Mouse (Mus musculus): ENCODE measurements around the gene Prdm16. TPM values are rescaled to one million over a fixed set of nuclear protein-coding genes. Genes with fewer than 3 reads are reported as not detected.

The Prdm16 gene
- total and polyA plus RNA-seq, 3 experiments, result not detected

DNA sequence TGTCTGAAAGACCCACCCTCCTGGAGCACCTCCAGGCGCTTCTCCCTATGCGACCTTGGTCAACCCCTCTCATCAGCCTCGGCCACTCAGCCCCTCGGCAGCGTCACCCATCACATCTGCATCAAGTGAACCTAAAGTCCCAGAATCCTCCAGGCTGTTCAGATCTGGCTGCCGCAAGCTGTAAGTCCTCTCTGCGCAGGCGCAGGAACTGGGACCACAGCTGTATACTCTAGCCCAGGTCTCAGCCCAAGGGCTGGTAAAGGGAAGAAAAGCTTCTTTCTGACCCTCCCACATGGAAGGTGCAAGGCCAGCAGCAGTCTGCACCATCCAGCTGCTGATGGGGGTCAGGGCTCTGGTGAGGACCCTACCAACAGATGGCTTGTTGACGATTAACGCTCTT is 226.8 kb downstream of the Prdm16 start:
- H3K36me3 ChIP-seq (replicated peaks in 1 of 2; ENCODE audit: control insufficient read depth in 1 of 2, insufficient read depth in 1 of 2, low read length in 1 of 2), result no peaks in the 10 kb centered on the region
- H3K9me3 ChIP-seq (replicated peaks; ENCODE audit: low read length), result peaks cover 100% of the 10 kb centered on the region
- TF ChIP-seq MXI1 (IDR thresholded peaks at IDR 0.05; ENCODE audit: low read depth, low read length), result no peak
- TF ChIP-seq JUN (IDR thresholded peaks at IDR 0.05; ENCODE audit: insufficient read depth, low read depth, low read length), result no peak
- no peak for TF ChIP-seq JUND (conservative IDR thresholded peaks at IDR 0.05; ENCODE audit: low read depth, low read length)
- no peak for TF ChIP-seq PAX5 (IDR thresholded peaks at IDR 0.05; ENCODE audit: low read length)
- TF ChIP-seq IRF4 (IDR thresholded peaks at IDR 0.05; ENCODE audit: low read depth, low read length), result no peak
- no peak for TF ChIP-seq NRF1 (IDR thresholded peaks at IDR 0.05; ENCODE audit: low read depth, low read length)
- no peak for DNase-seq (ENCODE audit: extremely low read depth)
- no peak overlapping the region for H3K4me2 ChIP-seq (ENCODE audit: insufficient read depth, low read depth, poor library complexity, severe bottlenecking)
- no peaks in the 10 kb centered on the region for H3K79me2 ChIP-seq (replicated peaks; ENCODE audit: control insufficient read depth, extremely low read depth, insufficient read depth, poor library complexity, severe bottlenecking)
- no peak overlapping the region for H3K9ac ChIP-seq (ENCODE audit: insufficient read depth, low read depth)
- in situ Hi-C loops (cut with MboI; ENCODE audit: low pct_ligation_motif_present, low pct_unique_long_range_greater_than_20kb, low sequenced_read_pairs), result no loop called here
- dilution Hi-C loops (cut with MboI; ENCODE audit: extremely low pct_ligation_motif_present, extremely low pct_unique_long_range_greater_than_20kb, low sequenced_read_pairs), result no loop called here
- H3K27me3 ChIP-seq (replicated peaks), result no peaks in the 10 kb centered on the region
- no peak overlapping the region for H3K4me3 ChIP-seq (replicated peaks in 1 of 3; ENCODE audit: low read depth in 2 of 3, low read length in 2 of 3, poor library complexity in 1 of 3)
- H3K27ac ChIP-seq (ENCODE audit: insufficient read depth, low read depth), result no peak overlapping the region
- H3K4me1 ChIP-seq (ENCODE audit: control insufficient read depth in 1 of 2, insufficient read depth in 2 of 2), result no peaks in the 10 kb centered on the region

DNA sequence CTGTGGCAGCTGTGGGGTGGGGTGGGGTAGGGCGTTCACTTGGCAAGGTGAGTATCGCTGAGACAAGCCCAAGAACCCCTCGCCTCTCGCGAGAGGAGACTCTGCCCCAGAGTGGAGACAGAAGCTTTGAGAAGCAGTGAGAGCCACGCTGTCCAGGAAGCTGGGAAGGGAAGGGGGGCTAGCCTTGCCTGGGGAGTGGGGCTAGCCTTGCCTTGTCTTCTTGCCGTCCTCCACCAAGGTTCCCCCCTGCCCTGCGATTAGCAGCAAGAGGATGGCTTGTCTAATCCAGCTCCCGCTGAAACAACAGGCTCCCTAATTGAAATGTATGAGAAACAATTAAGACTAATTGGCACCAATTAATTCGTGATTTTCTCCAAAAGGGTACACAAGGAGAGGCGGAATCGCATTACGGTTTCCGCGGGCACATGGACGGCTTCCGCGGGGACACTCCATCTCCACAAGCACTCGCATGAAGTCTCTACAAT is 227.4 kb downstream of the Prdm16 start:
- dilution Hi-C loops (cut with MboI; ENCODE audit: extremely low pct_ligation_motif_present, extremely low pct_unique_long_range_greater_than_20kb, low sequenced_read_pairs), result no loop called here
- no peaks in the 10 kb centered on the region for H3K36me3 ChIP-seq (replicated peaks in 1 of 2; ENCODE audit: control insufficient read depth in 1 of 2, insufficient read depth in 1 of 2, low read length in 1 of 2)
- H3K4me1 ChIP-seq (ENCODE audit: control insufficient read depth in 1 of 2, insufficient read depth in 2 of 2), result no peaks in the 10 kb centered on the region
- peaks cover 99% of the 10 kb centered on the region for H3K9me3 ChIP-seq (replicated peaks; ENCODE audit: low read length)
- in situ Hi-C loops (cut with MboI; ENCODE audit: low pct_ligation_motif_present, low pct_unique_long_range_greater_than_20kb, low sequenced_read_pairs), result no loop called here
- H3K4me2 ChIP-seq (ENCODE audit: insufficient read depth, low read depth, poor library complexity, severe bottlenecking), result no peak overlapping the region
- no peaks in the 10 kb centered on the region for H3K79me2 ChIP-seq (replicated peaks; ENCODE audit: control insufficient read depth, extremely low read depth, insufficient read depth, poor library complexity, severe bottlenecking)
- no peak for DNase-seq (ENCODE audit: extremely low read depth)
- H3K4me3 ChIP-seq (replicated peaks in 1 of 3; ENCODE audit: low read depth in 2 of 3, low read length in 2 of 3, poor library complexity in 1 of 3), result no peak overlapping the region
- H3K9ac ChIP-seq (ENCODE audit: insufficient read depth, low read depth), result no peak overlapping the region
- no peak for TF ChIP-seq CHD1 (IDR thresholded peaks at IDR 0.05; ENCODE audit: low read depth, low read length)
- no peak for TF ChIP-seq POLR2AphosphoS2 (IDR thresholded peaks at IDR 0.05; ENCODE audit: low read depth, low read length)
- no peak for TF ChIP-seq PAX5 (IDR thresholded peaks at IDR 0.05; ENCODE audit: low read length)
- no peak for TF ChIP-seq KAT2A (IDR thresholded peaks at IDR 0.05; ENCODE audit: insufficient replicate concordance, low read length)
- no peak for TF ChIP-seq TBP (conservative IDR thresholded peaks at IDR 0.05; ENCODE audit: low read depth, low read length)
- TF ChIP-seq ELF1 (IDR thresholded peaks at IDR 0.05; ENCODE audit: low read depth, low read length), result no peak
- no peak for TF ChIP-seq USF1 (IDR thresholded peaks at IDR 0.05; ENCODE audit: low read depth, low read length)
- no peak for TF ChIP-seq MEF2A (IDR thresholded peaks at IDR 0.05; ENCODE audit: borderline replicate concordance, low read depth, low read length)
- TF ChIP-seq POLR2A (IDR thresholded peaks at IDR 0.05; ENCODE audit: low read depth, low read length), result no peak
- no peaks in the 10 kb centered on the region for H3K27me3 ChIP-seq (replicated peaks)
- H3K27ac ChIP-seq (ENCODE audit: insufficient read depth, low read depth), result no peak overlapping the region

DNA sequence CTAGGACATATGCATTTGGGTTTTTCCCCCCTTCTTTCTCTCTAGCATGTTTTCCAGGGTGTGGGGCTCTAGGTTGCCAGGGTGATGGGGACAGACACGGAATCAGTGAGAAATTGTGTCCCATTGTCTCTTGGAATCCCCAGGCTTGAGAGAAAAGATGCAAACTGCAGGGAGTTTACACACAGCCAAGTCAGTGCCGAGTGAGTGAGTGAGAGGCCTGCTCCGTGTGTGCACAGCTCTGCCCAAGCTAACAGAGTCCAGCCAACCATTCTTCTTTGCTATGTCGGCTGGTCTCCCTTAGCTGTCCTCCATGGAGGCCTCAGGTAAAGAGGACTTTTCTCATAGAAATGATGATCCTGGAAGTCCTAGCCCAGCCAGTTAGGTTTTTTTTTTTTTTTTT is 233.7 kb downstream of the Prdm16 start:
- H3K27me3 ChIP-seq (replicated peaks), result no peaks in the 10 kb centered on the region

More for the DNA sequence above, 233.7 kb downstream of the Prdm16 start:
- no peaks in the 10 kb centered on the region for H3K79me2 ChIP-seq (replicated peaks; ENCODE audit: control insufficient read depth, extremely low read depth, insufficient read depth, poor library complexity, severe bottlenecking)
- peaks cover 94% of the 10 kb centered on the region for H3K9me3 ChIP-seq (replicated peaks; ENCODE audit: low read length)
- H3K27ac ChIP-seq (ENCODE audit: insufficient read depth, low read depth), result no peak overlapping the region
- H3K9ac ChIP-seq (ENCODE audit: insufficient read depth, low read depth), result no peak overlapping the region
- no peak overlapping the region for H3K4me2 ChIP-seq (ENCODE audit: insufficient read depth, low read depth, poor library complexity, severe bottlenecking)
- DNase-seq (ENCODE audit: extremely low read depth), result no peak
- peak overlapping the region in 1 of 3 experiments; percentile 2 for H3K4me3 ChIP-seq (replicated peaks in 1 of 3; ENCODE audit: low read depth in 2 of 3, low read length in 2 of 3, poor library complexity in 1 of 3)
- dilution Hi-C loops (cut with MboI; ENCODE audit: extremely low pct_ligation_motif_present, extremely low pct_unique_long_range_greater_than_20kb, low sequenced_read_pairs), result no loop called here
- no peaks in the 10 kb centered on the region for H3K36me3 ChIP-seq (replicated peaks in 1 of 2; ENCODE audit: control insufficient read depth in 1 of 2, insufficient read depth in 1 of 2, low read length in 1 of 2)
- in situ Hi-C loops (cut with MboI; ENCODE audit: low pct_ligation_motif_present, low pct_unique_long_range_greater_than_20kb, low sequenced_read_pairs), result no loop called here
- H3K4me1 ChIP-seq (ENCODE audit: control insufficient read depth in 1 of 2, insufficient read depth in 2 of 2), result no peaks in the 10 kb centered on the region
- TF ChIP-seq RAD21 (IDR thresholded peaks at IDR 0.05; ENCODE audit: low read depth, low read length) (no peak), IRF4 (IDR thresholded peaks at IDR 0.05; ENCODE audit: low read depth, low read length) (no peak), SMC3 (IDR thresholded peaks at IDR 0.05; ENCODE audit: low read depth, low read length) (no peak)
